ENCODE assay signal across 15 mouse cellular contexts in the genomic region with DNA sequence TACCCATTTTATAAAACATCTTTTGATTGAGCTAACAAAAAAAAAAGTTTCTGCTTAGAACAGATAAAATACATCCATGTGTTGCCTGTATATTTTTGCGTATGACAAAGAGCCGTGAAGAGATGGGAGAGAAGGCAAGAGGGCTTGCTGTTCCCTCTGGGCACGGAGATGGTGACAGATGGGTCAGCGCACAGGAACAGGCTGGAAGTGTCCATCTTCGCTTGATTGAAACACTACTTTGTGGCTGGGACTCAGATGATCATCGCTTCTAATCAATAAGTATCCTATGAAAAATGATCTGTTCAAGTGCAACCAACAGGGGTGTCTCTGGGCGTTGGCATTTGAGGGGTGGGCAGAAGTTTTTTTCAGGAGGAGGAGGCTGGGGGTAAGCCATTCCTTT.
A peak's percentile ranks its signal among the peaks of the same experiment; 100 is the strongest.
DNase-seq lines count a peak whose midpoint lies in the region; ATAC-seq and TF ChIP-seq lines count a peak whose summit lies in the region.
"Had no signal": no experiment of that assay in that cellular context is flagged by ENCODE, and none has a peak within 500 bp of the region (broad histone marks: within the 10 kb centered on the region; RNA-seq: fewer than 3 reads in every experiment).

No protein-coding gene starts in this region.

- H3K4me3 ChIP-seq in forebrain, embryonic 12.5 days (replicated peaks) = no peak overlapping the region
- H3K4me3 ChIP-seq in forebrain, embryonic 11.5 days (ENCODE audit: low read depth, low read length) = no peak overlapping the region
- H3K4me3 ChIP-seq in midbrain, embryonic 10.5 days = no peak overlapping the region
- H3K4me3 ChIP-seq in midbrain, postnatal 0 days (ENCODE audit: low read depth, low read length) = no peak overlapping the region
- H3K4me3 ChIP-seq in cerebellum, adult 2 months (replicated peaks; ENCODE audit: insufficient read depth, low read depth, low read length) = no peak overlapping the region
- H3K4me3 ChIP-seq in forebrain, embryonic 15.5 days = no peak overlapping the region
- H3K4me3 ChIP-seq: embryonic facial prominence, embryonic 12.5 days; limb, embryonic 15.5 days; megakaryocyte, embryonic 14.5 days had no signal

- WGBS in forebrain, embryonic 12.5 days = 68% methylated on average over 7 of the region's 7 CpGs
- WGBS in forebrain, embryonic 11.5 days = 78% methylated on average over 7 of the region's 7 CpGs
- WGBS in midbrain, embryonic 10.5 days = 81% methylated on average over 7 of the region's 7 CpGs
- WGBS in midbrain, postnatal 0 days = 57% methylated on average over 7 of the region's 7 CpGs
- 16% methylated on average over 7 of the region's 7 CpGs for WGBS in cerebellum, adult 2 months
- whole genome bisulfite sequencing in forebrain, embryonic 15.5 days = 65% methylated on average over 7 of the region's 7 CpGs

- intact Hi-C loops in gastrocnemius, postnatal 36 days (cut with DNase I) = no loop called here

- TF ChIP-seq POLR2A in cerebellum, adult 2 months (IDR thresholded peaks at IDR 0.05; ENCODE audit: borderline replicate concordance, insufficient read depth, low read length) = no peak

- H3K4me1 ChIP-seq in forebrain, embryonic 12.5 days = peaks cover 10% of the 10 kb centered on the region
- no peaks in the 10 kb centered on the region for H3K4me1 ChIP-seq in forebrain, embryonic 11.5 days (replicated peaks; ENCODE audit: control insufficient read depth, insufficient read depth, low read length)
- peaks cover 14% of the 10 kb centered on the region for H3K4me1 ChIP-seq in midbrain, embryonic 10.5 days
- no peaks in the 10 kb centered on the region for H3K4me1 ChIP-seq in midbrain, postnatal 0 days (ENCODE audit: insufficient read depth, low read length)
- H3K4me1 ChIP-seq in cerebellum, adult 2 months (ENCODE audit: control insufficient read depth, insufficient read depth, low read length) = no peaks in the 10 kb centered on the region
- H3K4me1 ChIP-seq in forebrain, embryonic 15.5 days = peaks cover 15% of the 10 kb centered on the region
- H3K4me1 ChIP-seq: embryonic facial prominence, embryonic 12.5 days; limb, embryonic 15.5 days had no signal

- H3K4me2 ChIP-seq in forebrain, embryonic 12.5 days = no peak overlapping the region
- H3K4me2 ChIP-seq in forebrain, embryonic 11.5 days (ENCODE audit: low read depth, low read length, severe bottlenecking) = no peak overlapping the region
- H3K4me2 ChIP-seq in midbrain, postnatal 0 days (ENCODE audit: low read depth, low read length, poor library complexity, severe bottlenecking) = no peak overlapping the region
- no peak overlapping the region for H3K4me2 ChIP-seq in forebrain, embryonic 15.5 days (replicated peaks)
- H3K4me2 ChIP-seq: embryonic facial prominence, embryonic 12.5 days; limb, embryonic 15.5 days had no signal

- 0 out of 2 replicates have a peak, but pooled peaks have one; percentile 51 for ATAC-seq in forebrain, embryonic 12.5 days (ENCODE audit: low FRiP score)
- ATAC-seq in forebrain, embryonic 11.5 days (replicated peaks; ENCODE audit: low FRiP score) = no peak
- ATAC-seq in midbrain, postnatal 0 days (ENCODE audit: low FRiP score) = no peak
- no peak for ATAC-seq in forebrain, embryonic 15.5 days (replicated peaks)

- TF ChIP-seq CTCF in midbrain, postnatal 0 days (IDR thresholded peaks at IDR 0.05) = no peak
- TF ChIP-seq CTCF in cerebellum, adult 2 months (IDR thresholded peaks at IDR 0.05; ENCODE audit: borderline replicate concordance, insufficient read depth, low read depth, low read length) = no peak

- no peaks in the 10 kb centered on the region for H3K36me3 ChIP-seq in forebrain, embryonic 12.5 days (replicated peaks)
- no peaks in the 10 kb centered on the region for H3K36me3 ChIP-seq in forebrain, embryonic 11.5 days (ENCODE audit: control insufficient read depth, insufficient read depth, low read length)
- no peaks in the 10 kb centered on the region for H3K36me3 ChIP-seq in midbrain, embryonic 10.5 days
- H3K36me3 ChIP-seq in midbrain, postnatal 0 days (ENCODE audit: insufficient read depth, low read length) = no peaks in the 10 kb centered on the region
- H3K36me3 ChIP-seq in forebrain, embryonic 15.5 days = no peaks in the 10 kb centered on the region
- H3K36me3 ChIP-seq: embryonic facial prominence, embryonic 12.5 days; limb, embryonic 15.5 days had no signal

- H3K9ac ChIP-seq in forebrain, embryonic 12.5 days = no peak overlapping the region
- H3K9ac ChIP-seq in forebrain, embryonic 11.5 days (ENCODE audit: low read length) = no peak overlapping the region
- no peak overlapping the region for H3K9ac ChIP-seq in midbrain, postnatal 0 days (replicated peaks; ENCODE audit: low read length, poor library complexity, severe bottlenecking)
- H3K9ac ChIP-seq in forebrain, embryonic 15.5 days (replicated peaks) = no peak overlapping the region
- H3K9ac ChIP-seq: embryonic facial prominence, embryonic 12.5 days; limb, embryonic 15.5 days had no signal

- DNase-seq in forebrain, embryonic 11.5 days (ENCODE audit: low spot score) = no peak
- no peak for DNase-seq in midbrain, embryonic 10.5 days (ENCODE audit: low spot score)
- DNase-seq in midbrain, postnatal 0 days (ENCODE audit: low spot score) = no peak
- DNase-seq in cerebellum, adult 2 months = peak; percentile 48 to 55
- DNase-seq in spleen, adult 18-20 months = no peak
- no peak for DNase-seq in gastrocnemius, postnatal 36 days
- DNase-seq: heart, adult 18-20 months; kidney, adult 2 months; kidney, postnatal 25 days; lung, postnatal 14 days had no signal

- H3K27me3 ChIP-seq in forebrain, embryonic 12.5 days = no peaks in the 10 kb centered on the region
- H3K27me3 ChIP-seq in forebrain, embryonic 11.5 days (ENCODE audit: control insufficient read depth, insufficient read depth, low read length) = no peaks in the 10 kb centered on the region
- no peaks in the 10 kb centered on the region for H3K27me3 ChIP-seq in midbrain, embryonic 10.5 days (ENCODE audit: low read depth, poor library complexity, severe bottlenecking)
- H3K27me3 ChIP-seq in midbrain, postnatal 0 days (ENCODE audit: insufficient read depth, low read length) = no peaks in the 10 kb centered on the region
- H3K27me3 ChIP-seq in cerebellum, adult 2 months (ENCODE audit: control insufficient read depth, insufficient read depth, low read length) = no peaks in the 10 kb centered on the region
- H3K27me3 ChIP-seq in forebrain, embryonic 15.5 days = no peaks in the 10 kb centered on the region
- H3K27me3 ChIP-seq: embryonic facial prominence, embryonic 12.5 days; limb, embryonic 15.5 days had no signal

- no peaks in the 10 kb centered on the region for H3K9me3 ChIP-seq in forebrain, embryonic 12.5 days
- no peaks in the 10 kb centered on the region for H3K9me3 ChIP-seq in forebrain, embryonic 11.5 days (ENCODE audit: control insufficient read depth, low read length)
- no peaks in the 10 kb centered on the region for H3K9me3 ChIP-seq in midbrain, embryonic 10.5 days (replicated peaks)
- no peaks in the 10 kb centered on the region for H3K9me3 ChIP-seq in midbrain, postnatal 0 days (ENCODE audit: low read length)
- H3K9me3 ChIP-seq in forebrain, embryonic 15.5 days = no peaks in the 10 kb centered on the region
- H3K9me3 ChIP-seq: embryonic facial prominence, embryonic 12.5 days; limb, embryonic 15.5 days; megakaryocyte, embryonic 14.5 days had no signal

- 0 out of 2 replicates have a peak overlapping the region, but pooled peaks have one; percentile 1 for H3K27ac ChIP-seq in forebrain, embryonic 12.5 days
- no peak overlapping the region for H3K27ac ChIP-seq in forebrain, embryonic 11.5 days (ENCODE audit: low read depth, low read length)
- peak overlapping the region; percentile 66 for H3K27ac ChIP-seq in midbrain, embryonic 10.5 days (replicated peaks)
- H3K27ac ChIP-seq in midbrain, postnatal 0 days (ENCODE audit: low read depth, low read length) = no peak overlapping the region
- H3K27ac ChIP-seq in cerebellum, adult 2 months (ENCODE audit: insufficient read depth, low read length) = no peak overlapping the region
- peak overlapping the region; percentile 37 for H3K27ac ChIP-seq in forebrain, embryonic 15.5 days (replicated peaks)
- H3K27ac ChIP-seq: embryonic facial prominence, embryonic 12.5 days; limb, embryonic 15.5 days had no signal

Comparison
In these comparisons a context has a peak if more than half of its experiments do, and no peak if none do; other contexts are left out.
1. H3K27ac ChIP-seq: peak in forebrain, embryonic 12.5 days (single experiment), midbrain, embryonic 10.5 days (single experiment) and forebrain, embryonic 15.5 days (single experiment); none in forebrain, embryonic 11.5 days (single experiment), midbrain, postnatal 0 days (single experiment) and cerebellum, adult 2 months (single experiment).
2. DNase-seq: peak in cerebellum, adult 2 months (2 of 2); none in forebrain, embryonic 11.5 days (single experiment), midbrain, embryonic 10.5 days (single experiment), midbrain, postnatal 0 days (single experiment), spleen, adult 18-20 months (0 of 2) and gastrocnemius, postnatal 36 days (0 of 2).